Mouse (Mus musculus): Measurements from ENCODE around the gene St6galnac3. TPM values are rescaled to one million over a fixed set of nuclear protein-coding genes. Genes with fewer than 3 reads are reported as not detected.

St6galnac3 gene
- total and polyA plus RNA-seq, 3 experiments: 2.2 to 5.2 (median 4.9) TPM

GRCm38 (mm10) chr3:153458593-153458992, 266.4 kb downstream of the St6galnac3 start:
- Histone ChIP-seq H3K27ac (no peak overlapping the region), H3K36me3 (ENCODE audit: control insufficient read depth, insufficient read depth, low read length) (no peaks in the 10 kb centered on the region), H3K27me3 (ENCODE audit: control insufficient read depth, insufficient read depth, low read length) (no peaks in the 10 kb centered on the region), H3K4me3 (no peak overlapping the region), H3K79me2 (replicated peaks; ENCODE audit: control insufficient read depth, insufficient read depth, low read length) (no peaks in the 10 kb centered on the region), H3K4me1 (ENCODE audit: control insufficient read depth, insufficient read depth, low read length) (no peaks in the 10 kb centered on the region; the same call in 1 of the 2 replicates), H3K9ac (ENCODE audit: low read depth, low read length) (no peak overlapping the region)
- no peak for DNase-seq
- 91% methylated on average over 3 of the region's 3 CpGs for WGBS
- TF ChIP-seq CTCF (IDR thresholded peaks at IDR 0.05) (no peak), EP300 (IDR thresholded peaks at IDR 0.05; ENCODE audit: insufficient read depth, low read depth, low read length) (no peak), POLR2A (IDR thresholded peaks at IDR 0.05; ENCODE audit: insufficient read depth, low read depth, low read length) (no peak)
- intact Hi-C loops (cut with DNase I): no loop called here

- H3K9ac ChIP-seq (ENCODE audit: low read depth, low read length): no peak overlapping the region
- H3K27me3 ChIP-seq (ENCODE audit: control insufficient read depth, insufficient read depth, low read length): no peaks in the 10 kb centered on the region
- H3K4me3 ChIP-seq: no peak overlapping the region
- WGBS: 88% methylated on average over 4 of the region's 4 CpGs
- intact Hi-C loops (cut with DNase I): no loop called here
- no peak for DNase-seq
- no peaks in the 10 kb centered on the region for H3K79me2 ChIP-seq (replicated peaks; ENCODE audit: control insufficient read depth, insufficient read depth, low read length)
- TF ChIP-seq EP300 (IDR thresholded peaks at IDR 0.05; ENCODE audit: insufficient read depth, low read depth, low read length): no peak
- no peak for TF ChIP-seq POLR2A (IDR thresholded peaks at IDR 0.05; ENCODE audit: insufficient read depth, low read depth, low read length)
- no peak for TF ChIP-seq CTCF (IDR thresholded peaks at IDR 0.05)
- no peak overlapping the region for H3K27ac ChIP-seq
- no peaks in the 10 kb centered on the region for H3K36me3 ChIP-seq (ENCODE audit: control insufficient read depth, insufficient read depth, low read length)
- H3K4me1 ChIP-seq (ENCODE audit: control insufficient read depth, insufficient read depth, low read length): no peaks in the 10 kb centered on the region; the same call in 1 of the 2 replicates
Measured at GRCm38 (mm10) chr3:153457701-153458100, 267.3 kb downstream of the St6galnac3 start.

- WGBS: 45% methylated on average over 2 of the region's 2 CpGs
- Histone ChIP-seq H3K27ac (no peak overlapping the region), H3K9ac (ENCODE audit: low read depth, low read length) (no peak overlapping the region), H3K4me3 (no peak overlapping the region), H3K27me3 (ENCODE audit: control insufficient read depth, insufficient read depth, low read length) (no peaks in the 10 kb centered on the region), H3K36me3 (ENCODE audit: control insufficient read depth, insufficient read depth, low read length) (no peaks in the 10 kb centered on the region), H3K4me1 (ENCODE audit: control insufficient read depth, insufficient read depth, low read length) (no peaks in the 10 kb centered on the region; the same call in 1 of the 2 replicates), H3K79me2 (replicated peaks; ENCODE audit: control insufficient read depth, insufficient read depth, low read length) (no peaks in the 10 kb centered on the region)
- peak in 1 of 2 experiments; percentile 10 for DNase-seq
- intact Hi-C loops (cut with DNase I): no loop called here
- TF ChIP-seq POLR2A (IDR thresholded peaks at IDR 0.05; ENCODE audit: insufficient read depth, low read depth, low read length) (no peak), CTCF (IDR thresholded peaks at IDR 0.05) (no peak), EP300 (IDR thresholded peaks at IDR 0.05; ENCODE audit: insufficient read depth, low read depth, low read length) (no peak)
Measured at GRCm38 (mm10) chr3:153457203-153457602, 267.8 kb downstream of the St6galnac3 start.

- TF ChIP-seq POLR2A (IDR thresholded peaks at IDR 0.05; ENCODE audit: insufficient read depth, low read depth, low read length): no peak
- no peak for TF ChIP-seq CTCF (IDR thresholded peaks at IDR 0.05)
- TF ChIP-seq EP300 (IDR thresholded peaks at IDR 0.05; ENCODE audit: insufficient read depth, low read depth, low read length): no peak
- no peaks in the 10 kb centered on the region for H3K79me2 ChIP-seq (replicated peaks; ENCODE audit: control insufficient read depth, insufficient read depth, low read length)
- no peaks in the 10 kb centered on the region for H3K27me3 ChIP-seq (ENCODE audit: control insufficient read depth, insufficient read depth, low read length)
- no peaks in the 10 kb centered on the region for H3K36me3 ChIP-seq (ENCODE audit: control insufficient read depth, insufficient read depth, low read length)
- intact Hi-C loops (cut with DNase I): no loop called here
- H3K4me3 ChIP-seq: no peak overlapping the region
- 88% methylated on average over 5 of the region's 5 CpGs for WGBS
- no peak for DNase-seq
- H3K9ac ChIP-seq (ENCODE audit: low read depth, low read length): no peak overlapping the region
- no peaks in the 10 kb centered on the region; the same call in 1 of the 2 replicates for H3K4me1 ChIP-seq (ENCODE audit: control insufficient read depth, insufficient read depth, low read length)
- H3K27ac ChIP-seq: no peak overlapping the region
Measured at GRCm38 (mm10) chr3:153456227-153456626, 268.7 kb downstream of the St6galnac3 start.

- no peaks in the 10 kb centered on the region; the same call in 1 of the 2 replicates for H3K4me1 ChIP-seq (ENCODE audit: control insufficient read depth, insufficient read depth, low read length)
- H3K27ac ChIP-seq: no peak overlapping the region
- no peaks in the 10 kb centered on the region for H3K79me2 ChIP-seq (replicated peaks; ENCODE audit: control insufficient read depth, insufficient read depth, low read length)
- no peak overlapping the region for H3K4me3 ChIP-seq
- no peak for DNase-seq
- no peak for TF ChIP-seq POLR2A (IDR thresholded peaks at IDR 0.05; ENCODE audit: insufficient read depth, low read depth, low read length)
- TF ChIP-seq CTCF (IDR thresholded peaks at IDR 0.05): no peak
- TF ChIP-seq EP300 (IDR thresholded peaks at IDR 0.05; ENCODE audit: insufficient read depth, low read depth, low read length): no peak
- H3K27me3 ChIP-seq (ENCODE audit: control insufficient read depth, insufficient read depth, low read length): no peaks in the 10 kb centered on the region
- intact Hi-C loops (cut with DNase I): no loop called here
- WGBS: 88% methylated on average over 7 of the region's 7 CpGs
- no peak overlapping the region for H3K9ac ChIP-seq (ENCODE audit: low read depth, low read length)
- H3K36me3 ChIP-seq (ENCODE audit: control insufficient read depth, insufficient read depth, low read length): no peaks in the 10 kb centered on the region
Measured at GRCm38 (mm10) chr3:153453127-153454049, 271.6 kb downstream of the St6galnac3 start.
